Mouse (Mus musculus) MEL (cell line): Measurements from ENCODE around the gene Acox2. TPM values are rescaled to one million over a fixed set of nuclear protein-coding genes. Genes with fewer than 3 reads are reported as not detected.

Experiments used
- DNase-seq: peaks from one replicate; pipeline ENCODE4 v3.0.0; 2011; ENCODE audit warnings: low read depth, low spot score
- H3K27ac ChIP-seq: 2 replicates; pipeline ENCODE4 v1.5.1; 2012; ENCODE audit warnings: low read depth, mild to moderate bottlenecking, control low read depth, low read length, moderate library complexity; ENCODE audit not compliant: control insufficient read depth
- H3K27me3 ChIP-seq, 2 experiments: fragments of 150-350 bp in 1 of 2; sonication (generic) in 1 of 2; 2 replicates each; pipeline ENCODE4 v1.6.1; 2012; ENCODE audit warnings: low read length in 2 of 2, mild to moderate bottlenecking in 2 of 2, improper control_type of control experiment in 1 of 2, moderate library complexity in 1 of 2; ENCODE audit not compliant: insufficient read depth in 2 of 2, control insufficient read depth in 1 of 2
- H3K36me3 ChIP-seq, 2 experiments: 2 replicates each; pipeline ENCODE4 v1.6.1; 2012 to 2014; ENCODE audit warnings: low read length in 2 of 2, improper control_type of control experiment in 1 of 2, inconsistent platforms in 1 of 2, mild to moderate bottlenecking in 1 of 2; ENCODE audit not compliant: insufficient read depth in 2 of 2, control insufficient read depth in 1 of 2
- H3K4me1 ChIP-seq, 2 experiments: fragments of 150-350 bp in 1 of 2; sonication (generic) in 1 of 2; 2 replicates each; pipeline ENCODE4 v1.6.1; 2012; ENCODE audit warnings: low read length in 2 of 2, improper control_type of control experiment in 1 of 2, mild to moderate bottlenecking in 1 of 2; ENCODE audit not compliant: insufficient read depth in 2 of 2, control insufficient read depth in 1 of 2
- H3K4me3 ChIP-seq, 2 experiments: fragments of 150-350 bp in 1 of 2; sonication (generic) in 1 of 2; 2 replicates each; pipeline ENCODE4 v1.5.1; 2012; ENCODE audit warnings: low read depth in 2 of 2, low read length in 2 of 2, mild to moderate bottlenecking in 2 of 2, moderate library complexity in 2 of 2, control low read depth in 1 of 2, improper control_type of control experiment in 1 of 2; ENCODE audit not compliant: control insufficient read depth in 1 of 2, insufficient read depth in 1 of 2
- H3K79me2 ChIP-seq: 2 replicates; pipeline ENCODE4 v1.6.1; 2012; ENCODE audit warnings: mild to moderate bottlenecking, low read length, moderate library complexity; ENCODE audit not compliant: control insufficient read depth, poor library complexity, insufficient read depth
- H3K9ac ChIP-seq: 2 replicates; pipeline ENCODE4 v1.6.1; 2012; ENCODE audit warnings: low read depth, mild to moderate bottlenecking, control low read depth, low read length, moderate library complexity; ENCODE audit not compliant: control insufficient read depth, poor library complexity, severe bottlenecking
- H3K9me3 ChIP-seq: fragments of 150-350 bp; sonication (generic); replicated peaks from 2 replicates; pipeline ENCODE4 v1.6.1; 2012; ENCODE audit warnings: mild to moderate bottlenecking, low read length, improper control_type of control experiment, moderate library complexity; ENCODE audit not compliant: insufficient read depth
- CHD1 ChIP-seq: IDR thresholded peaks from 2 replicates; pipeline ENCODE4 v1.6.1; 2012; ENCODE audit warnings: low read depth, mild to moderate bottlenecking, inconsistent platforms, low read length, improper control_type of control experiment
- CHD2 ChIP-seq: IDR thresholded peaks from 2 replicates; pipeline ENCODE4 v1.6.1; 2011; ENCODE audit warnings: low read length, improper control_type of control experiment
- CTCF ChIP-seq, 3 experiments: IDR thresholded peaks in 2 of 3; conservative IDR thresholded peaks in 1 of 3; 2 replicates each; pipeline ENCODE4 v1.5.1; 2011 to 2012; ENCODE audit warnings: low read length in 3 of 3, low read depth in 2 of 3, mild to moderate bottlenecking in 2 of 3, improper control_type of control experiment in 1 of 3, inconsistent platforms in 1 of 3, mixed read lengths in 1 of 3, moderate library complexity in 1 of 3; ENCODE audit not compliant: control insufficient read depth in 1 of 3, insufficient read depth in 1 of 3, poor library complexity in 1 of 3, severe bottlenecking in 1 of 3
- EP300 ChIP-seq, 2 experiments: IDR thresholded peaks; 2 replicates each; pipeline ENCODE4 v1.6.1; 2011; ENCODE audit warnings: improper control_type of control experiment in 2 of 2, low read length in 2 of 2, low read depth in 1 of 2, mild to moderate bottlenecking in 1 of 2
- ETS1 ChIP-seq: IDR thresholded peaks from 2 replicates; pipeline ENCODE4 v1.6.1; 2012; ENCODE audit warnings: low read depth, mild to moderate bottlenecking, inconsistent platforms, low read length, improper control_type of control experiment, moderate library complexity
- GATA1 ChIP-seq: IDR thresholded peaks from 2 replicates; pipeline ENCODE4 v1.6.1; 2011; ENCODE audit warnings: low read depth, low read length, improper control_type of control experiment
- KAT2A ChIP-seq: conservative IDR thresholded peaks from 2 replicates; pipeline ENCODE4 v1.6.1; 2012; ENCODE audit warnings: low read depth, low read length, improper control_type of control experiment, inconsistent platforms
- MAX ChIP-seq: IDR thresholded peaks from 2 replicates; pipeline ENCODE4 v1.6.1; 2011; ENCODE audit warnings: low read length, improper control_type of control experiment
- MAZ ChIP-seq: IDR thresholded peaks from 2 replicates; pipeline ENCODE4 v1.6.1; 2012; ENCODE audit warnings: low read depth, mild to moderate bottlenecking, inconsistent platforms, low read length, improper control_type of control experiment
- MEF2A ChIP-seq: IDR thresholded peaks from 2 replicates; pipeline ENCODE4 v1.6.1; 2014; ENCODE audit warnings: low read depth, mild to moderate bottlenecking, inconsistent platforms, low read length, improper control_type of control experiment; ENCODE audit not compliant: poor library complexity, insufficient replicate concordance, severe bottlenecking; ENCODE audit errors: extremely low read depth
- NELFE ChIP-seq: IDR thresholded peaks from 2 replicates; pipeline ENCODE4 v1.6.1; 2011; ENCODE audit warnings: low read depth, low read length, improper control_type of control experiment
- NRF1 ChIP-seq: IDR thresholded peaks from 2 replicates; pipeline ENCODE4 v1.6.1; 2014; ENCODE audit warnings: low read depth, mild to moderate bottlenecking, inconsistent platforms, low read length, improper control_type of control experiment, moderate library complexity; ENCODE audit not compliant: poor library complexity, insufficient read depth, severe bottlenecking
- POLR2AphosphoS2 ChIP-seq: IDR thresholded peaks from 2 replicates; pipeline ENCODE4 v1.6.1; 2011; ENCODE audit warnings: low read length, improper control_type of control experiment
- RCOR1 ChIP-seq: IDR thresholded peaks from 2 replicates; pipeline ENCODE4 v1.6.1; 2012; ENCODE audit warnings: low read depth, mild to moderate bottlenecking, inconsistent platforms, low read length, improper control_type of control experiment
- UBTF ChIP-seq: IDR thresholded peaks from 2 replicates; pipeline ENCODE4 v1.6.1; 2012; ENCODE audit warnings: low read depth, mild to moderate bottlenecking, inconsistent platforms, low read length, improper control_type of control experiment, moderate library complexity, borderline replicate concordance; ENCODE audit not compliant: insufficient read depth
- USF1 ChIP-seq: IDR thresholded peaks from 2 replicates; pipeline ENCODE4 v1.6.1; 2014; ENCODE audit warnings: low read depth, mild to moderate bottlenecking, inconsistent platforms, low read length, improper control_type of control experiment, moderate library complexity
- ZNF384 ChIP-seq: IDR thresholded peaks from 2 replicates; pipeline ENCODE4 v1.6.1; 2012; ENCODE audit warnings: low read depth, mild to moderate bottlenecking, inconsistent platforms, low read length, improper control_type of control experiment
- polyA plus RNA-seq, 2 experiments: library from polyadenylated mRNA; stranded (reverse) in 1 of 2; unstranded in 1 of 2; fragments of >175 nt in 1 of 2; fragments of >200 nt in 1 of 2; gene quantifications; 2 replicates each; pipeline versions ENCODE4 v1.2.1 to v1.2.4; 2012; ENCODE audit warnings: low replicate concordance in 2 of 2, low read depth in 1 of 2; ENCODE audit not compliant: insufficient read length in 2 of 2, insufficient read depth in 1 of 2, missing spikeins in 1 of 2
- total RNA-seq: library from RNA; depleted of rRNA; stranded (reverse); fragments of 300-350 nt; gene quantifications from 2 replicates; pipeline ENCODE4 v1.2.3, GENCODE M21; 2012

Gene Acox2
- total and polyA plus RNA-seq, 3 experiments = 0.43 TPM; not detected in 2

GRCm38 (mm10) chr14:8192727-8193126 lies 66.4 kb downstream of the Acox2 start:
- no peaks in the 10 kb centered on the region for H3K9me3 ChIP-seq
- no peak overlapping the region for H3K4me3 ChIP-seq
- DNase-seq = no peak
- peaks cover 4% of the 10 kb centered on the region in 2 experiments; a peak in 2 of 4 replicates for H3K4me1 ChIP-seq
- H3K79me2 ChIP-seq = no peaks in the 10 kb centered on the region
- no peaks in the 10 kb centered on the region; a peak in 2 of 4 replicates for H3K27me3 ChIP-seq
- H3K9ac ChIP-seq = no peak overlapping the region
- peaks cover 0 to 3% of the 10 kb centered on the region in 2 experiments; a peak in 1 of 4 replicates for H3K36me3 ChIP-seq
- H3K27ac ChIP-seq = no peak overlapping the region
- TF ChIP-seq EP300 (IDR thresholded peaks at IDR 0.05; ENCODE audit: low read depth in 1 of 2, low read length in 2 of 2) = no peak
- no peak for TF ChIP-seq USF1
- TF ChIP-seq GATA1 = no peak
- no peak for TF ChIP-seq KAT2A
- TF ChIP-seq CHD2 = no peak
- no peak for TF ChIP-seq MAX
- TF ChIP-seq RCOR1 = no peak
- TF ChIP-seq CTCF (IDR thresholded peaks at IDR 0.05 in 2 of 3, conservative IDR thresholded peaks at IDR 0.05 in 1 of 3; ENCODE audit: control insufficient read depth in 1 of 3, insufficient read depth in 1 of 3, low read depth in 2 of 3, low read length in 3 of 3, poor library complexity in 1 of 3, severe bottlenecking in 1 of 3) = no peak
- no peak for TF ChIP-seq UBTF
- no peak for TF ChIP-seq NELFE
- no peak for TF ChIP-seq ETS1
- TF ChIP-seq CHD1 = no peak
- TF ChIP-seq NRF1 = no peak
- TF ChIP-seq ZNF384 = no peak
- no peak for TF ChIP-seq MAZ
- TF ChIP-seq POLR2AphosphoS2 = no peak

- no peak for DNase-seq
- Histone ChIP-seq H3K9me3 (no peaks in the 10 kb centered on the region), H3K9ac (no peak overlapping the region), H3K4me1 (peaks cover 4% of the 10 kb centered on the region in 2 experiments; a peak in 2 of 4 replicates), H3K27ac (no peak overlapping the region), H3K79me2 (no peaks in the 10 kb centered on the region), H3K4me3 (no peak overlapping the region), H3K27me3 (no peaks in the 10 kb centered on the region; a peak in 1 of 4 replicates), H3K36me3 (peaks cover 0 to 3% of the 10 kb centered on the region in 2 experiments; a peak in 1 of 4 replicates)
- TF ChIP-seq NRF1 (no peak), ETS1 (no peak), MEF2A (no peak)
Measured at GRCm38 (mm10) chr14:8191331-8191965, 67.7 kb downstream of the Acox2 start.
